Mouse (Mus musculus) mouse trophoblast stem cell (cell line): ENCODE results near the gene Klk1b27.
"Not testable (repeated sequence)": the region's sequence is repeated elsewhere in the genome, so short reads cannot be mapped to it uniquely, and the experiment has no call there.

Source experiments
- in situ Hi-C, 2 experiments: fragments of 300-500 bp; cut with MseI, MboI; formaldehyde crosslinking; loops; 2 replicates in 1 of 2; 3 replicates in 1 of 2; pipeline ENCODE4 v1.15.1; 2025

Gene Klk1b27

DNA sequence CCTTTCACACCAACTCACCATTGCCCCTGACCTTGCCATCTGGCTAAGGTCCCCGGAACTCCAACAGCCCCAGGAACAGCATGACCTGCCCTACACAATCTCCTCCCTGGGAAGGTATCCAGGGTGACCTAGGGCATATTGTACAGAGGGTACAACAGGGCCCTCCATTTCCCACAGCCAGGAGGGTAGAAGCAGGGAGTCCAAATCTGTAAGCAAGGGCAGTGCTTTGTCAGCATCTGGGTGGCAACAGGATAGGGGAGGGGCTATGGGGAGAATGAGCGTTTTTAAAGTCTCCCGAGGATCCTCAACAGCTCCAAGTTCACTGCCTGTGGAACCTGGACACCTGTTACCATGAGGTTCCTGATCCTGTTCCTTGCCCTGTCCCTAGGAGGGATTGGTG, at the start of gene Klk1b27:
Gene Klk1b27, plus strand, starts transcription at position 301 of the 400 bp plus-strand sequence.
- in situ Hi-C loops = not testable (repeated sequence)

DNA sequence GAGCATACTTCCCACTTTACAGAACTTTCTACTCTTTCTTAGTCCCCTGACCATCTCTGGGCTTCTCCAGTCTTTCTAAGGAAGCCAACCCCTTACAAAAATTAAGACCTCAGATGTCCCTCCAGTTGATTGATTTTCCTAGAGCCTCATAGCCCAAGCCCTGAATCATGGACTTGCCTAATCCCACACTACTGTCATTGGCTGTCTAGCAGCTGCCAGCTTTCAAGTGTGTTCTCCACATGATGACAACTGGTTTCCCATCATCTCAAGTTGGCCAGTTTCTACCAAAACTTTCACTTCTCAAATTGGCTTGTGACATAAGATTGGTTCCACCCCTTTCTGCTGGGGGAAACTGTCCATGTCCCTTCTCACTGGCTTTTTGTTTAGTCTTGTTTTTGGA, 47.2 kb upstream of the Klk1b27 start:
- in situ Hi-C loops = no loop called here

DNA sequence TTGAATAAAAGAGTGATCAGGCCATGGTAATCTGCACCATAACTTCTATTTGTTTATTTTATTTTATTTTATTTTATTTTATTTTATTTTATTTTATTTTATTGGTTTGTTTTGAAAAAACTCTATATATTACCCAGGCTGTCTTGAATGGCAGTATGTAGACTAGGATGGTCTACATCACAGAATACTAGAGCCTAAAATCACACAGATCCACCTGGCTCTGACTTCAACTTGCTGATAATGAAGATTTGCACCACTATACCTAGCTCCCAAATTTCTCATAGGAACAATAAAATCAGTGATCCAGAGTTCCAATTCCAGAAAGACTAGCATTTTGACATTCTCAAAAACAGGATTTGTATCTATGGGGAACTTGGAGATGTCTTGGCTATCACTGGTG, 40.2 kb upstream of the Klk1b27 start, which contains the start of gene Klk1b26:
Gene Klk1b26, plus strand, starts transcription at position 301 of the 400 bp plus-strand sequence.
- in situ Hi-C loops = not testable (repeated sequence)

DNA sequence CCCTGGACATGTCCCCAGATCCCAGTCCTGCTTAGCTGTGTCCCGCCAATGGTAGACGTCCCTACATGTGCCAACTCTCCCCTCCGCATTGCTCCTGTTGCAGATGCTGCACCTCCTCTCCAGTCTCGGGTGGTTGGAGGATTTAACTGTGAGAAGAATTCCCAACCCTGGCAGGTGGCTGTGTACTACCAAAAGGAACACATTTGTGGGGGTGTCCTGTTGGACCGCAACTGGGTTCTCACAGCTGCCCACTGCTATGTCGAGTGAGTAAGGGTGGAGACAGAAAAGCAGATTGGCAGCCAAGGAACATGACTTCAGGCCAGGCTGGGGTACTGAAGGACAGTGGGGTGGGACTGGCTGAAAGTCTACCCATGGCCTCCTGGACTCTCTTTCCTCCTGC, 37.4 kb upstream of the Klk1b27 start:
- in situ Hi-C loops = not testable (repeated sequence)

DNA sequence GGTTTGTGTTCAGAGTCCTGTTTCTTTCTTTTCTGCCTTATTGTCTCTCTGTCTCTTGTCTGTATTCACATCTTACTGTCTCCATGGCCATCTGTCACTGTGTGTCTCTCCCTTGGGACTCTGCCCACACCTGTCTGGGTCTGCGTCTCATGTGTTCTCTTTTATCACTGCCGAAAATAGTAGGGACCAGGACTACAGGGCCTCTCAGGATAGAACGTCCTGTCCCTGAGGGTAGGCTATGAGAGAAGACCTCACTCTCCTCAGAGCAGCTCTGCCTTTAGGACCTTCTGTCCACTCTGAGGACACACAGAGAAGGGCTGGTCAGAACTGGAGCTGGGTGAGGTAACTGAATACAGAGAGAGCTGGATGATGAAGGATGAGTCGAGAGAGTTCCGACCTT, 37.0 kb upstream of the Klk1b27 start:
- in situ Hi-C loops = no loop called here

DNA sequence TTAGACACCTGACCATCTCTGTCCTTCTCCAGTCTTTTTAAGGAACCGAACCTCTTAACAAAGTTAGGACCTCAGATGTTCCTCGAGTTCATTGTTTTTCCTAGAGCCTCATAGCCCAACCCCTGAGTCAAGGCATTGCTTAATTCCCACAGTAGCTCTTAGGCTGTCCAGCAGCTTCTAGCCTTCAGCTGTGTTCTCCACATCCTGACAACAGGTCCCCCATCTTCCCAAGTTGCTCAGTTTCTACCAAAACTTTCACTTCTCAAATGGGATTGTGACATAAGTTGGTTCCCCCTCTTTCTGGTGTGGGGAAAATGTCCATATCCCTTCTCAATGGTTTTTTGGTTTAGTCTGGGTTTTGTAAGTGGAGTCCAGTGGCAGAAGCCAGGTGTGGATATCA, 20.0 kb downstream of the Klk1b27 start:
- in situ Hi-C loops = no loop called here

DNA sequence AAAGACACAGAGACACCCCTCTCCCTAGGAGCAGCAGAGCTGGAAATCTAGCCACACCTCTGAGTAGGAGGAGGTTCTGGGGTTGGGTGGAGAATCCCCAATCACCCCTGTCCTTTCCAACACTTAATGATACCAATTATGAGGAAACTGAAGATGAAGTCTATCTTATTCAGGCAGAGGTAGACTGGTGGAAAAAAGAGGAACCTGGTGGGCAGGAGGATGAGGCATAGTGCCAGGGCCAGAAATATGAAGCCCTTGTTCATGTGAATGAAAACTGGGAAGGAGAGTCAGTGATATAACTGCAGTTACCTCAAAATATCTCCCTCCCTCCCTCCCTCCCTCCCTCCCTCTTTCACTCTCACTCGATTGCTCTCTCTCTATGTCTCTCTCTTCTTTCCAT, 25.6 kb downstream of the Klk1b27 start:
- in situ Hi-C loops = no loop called here

DNA sequence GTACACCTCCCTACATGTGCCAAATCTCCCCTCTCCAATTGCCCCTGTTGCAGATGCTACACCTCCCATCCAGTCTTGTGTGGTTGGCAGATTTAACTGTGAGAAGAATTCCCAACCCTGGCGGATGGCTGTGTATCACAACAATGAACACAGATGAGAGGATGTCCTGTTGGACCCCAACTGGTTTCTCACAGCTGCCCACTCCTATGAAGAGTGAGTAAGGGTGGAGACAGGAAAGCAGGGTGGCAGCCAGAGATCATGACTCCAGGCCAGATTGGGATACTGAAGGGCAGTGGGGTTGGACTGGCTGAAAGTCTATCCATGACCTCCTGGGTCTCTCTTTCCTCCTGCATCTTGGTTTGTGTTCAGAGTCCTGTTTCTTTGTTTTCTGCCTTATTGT, 44.0 kb downstream of the Klk1b27 start:
- in situ Hi-C loops = loop anchor here in 1 of 2 experiments (10.0 kb wide), 1 partner anchor 61 kb away; no protein-coding TSS in a partner anchor

DNA sequence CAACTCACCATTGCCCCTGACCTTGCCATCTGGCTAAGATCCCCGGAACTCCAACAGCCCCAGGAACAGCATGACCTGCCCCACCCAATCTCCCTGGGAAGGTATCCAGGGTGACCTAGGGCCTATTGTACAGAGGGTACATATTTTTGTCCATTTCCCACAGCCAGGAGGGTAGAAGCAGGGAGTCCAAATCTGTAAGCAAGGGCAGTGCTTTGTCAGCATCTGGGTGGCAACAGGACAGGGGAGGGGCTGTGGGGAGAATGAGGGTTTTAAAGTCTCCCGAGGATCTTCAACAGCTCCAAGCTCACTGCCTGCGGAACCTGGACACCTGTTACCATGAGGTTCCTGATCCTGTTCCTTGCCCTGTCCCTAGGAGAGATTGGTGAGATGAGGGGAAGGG, 49.9 kb downstream of the Klk1b27 start, which contains the start of gene Klk1b21:
Gene Klk1b21, plus strand, starts transcription at position 301 of the 400 bp plus-strand sequence.
- in situ Hi-C loops = not testable (repeated sequence)
